Mouse (Mus musculus) gastrocnemius, adult 18-20 months (tissue): ENCODE measurements around the gene Thsd7a. TPM values are rescaled to one million over a fixed set of nuclear protein-coding genes. Genes with fewer than 3 reads are reported as not detected.
A peak's percentile ranks its signal among the peaks of the same experiment; 100 is the strongest.

Source experiments
- DNase-seq: peaks from one replicate; pipeline ENCODE4 v3.0.0; 2021; ENCODE audit warnings: low spot score
- total RNA-seq, 2 experiments: library from RNA; stranded (reverse); gene quantifications; 2 replicates each; pipeline ENCODE4 v1.2.3; 2021

Gene Thsd7a
- total RNA-seq, 2 experiments from 2014 or later, result 2.2 to 3.8 TPM

GRCm38 (mm10) chr6:12393574-12394380 is 355.4 kb downstream of the Thsd7a start:
- DNase-seq, result no peak

GRCm38 (mm10) chr6:12386731-12387130 is 362.5 kb downstream of the Thsd7a start:
- no peak for DNase-seq

- no peak for DNase-seq
Measured at GRCm38 (mm10) chr6:12385591-12385990, 363.6 kb downstream of the Thsd7a start.

GRCm38 (mm10) chr6:12381136-12381778 is 368.0 kb downstream of the Thsd7a start:
- peak; percentile 11 for DNase-seq

- no peak for DNase-seq
Measured at GRCm38 (mm10) chr6:12380717-12381116, 368.5 kb downstream of the Thsd7a start.

- no peak for DNase-seq
Measured at GRCm38 (mm10) chr6:12358737-12359136, 390.5 kb downstream of the Thsd7a start.

GRCm38 (mm10) chr6:12353573-12353972 is 395.6 kb downstream of the Thsd7a start:
- DNase-seq, result no peak

- DNase-seq, result no peak
Measured at GRCm38 (mm10) chr6:12352165-12352719, 397.0 kb downstream of the Thsd7a start.

GRCm38 (mm10) chr6:12350753-12351152 is 398.5 kb downstream of the Thsd7a start:
- DNase-seq, result no peak

GRCm38 (mm10) chr6:12349105-12349759 is 400.0 kb downstream of the Thsd7a start:
- no peak for DNase-seq

- no peak for DNase-seq
Measured at GRCm38 (mm10) chr6:12348667-12349066, 400.5 kb downstream of the Thsd7a start.

- no peak for DNase-seq
Measured at GRCm38 (mm10) chr6:12336590-12337584, 412.3 kb downstream of the Thsd7a start.

GRCm38 (mm10) chr6:12315070-12315909 is 433.9 kb downstream of the Thsd7a start:
- no peak for DNase-seq

- no peak for DNase-seq
Measured at GRCm38 (mm10) chr6:12307502-12307901, 441.7 kb downstream of the Thsd7a start.

GRCm38 (mm10) chr6:12262641-12263400 is 486.4 kb downstream of the Thsd7a start:
- no peak for DNase-seq
